ENCODE assay signal across 32 mouse cellular contexts in genomic region chr17:81391478-81391877, GRCm38 (mm10). TPM values are rescaled to one million over a fixed set of nuclear protein-coding genes. Genes with fewer than 3 reads are reported as not detected.
A peak's percentile ranks its signal among the peaks of the same experiment; 100 is the strongest.
DNase-seq lines count a peak whose midpoint lies in the region; ATAC-seq lines count a peak whose summit lies in the region.
"Had no signal": no experiment of that assay in that cellular context is flagged by ENCODE, and none has a peak within 500 bp of the region (broad histone marks: within the 10 kb centered on the region; RNA-seq: fewer than 3 reads in every experiment).

No protein-coding gene starts in this region.

- peaks cover 10% of the 10 kb centered on the region for H3K36me3 ChIP-seq in kidney, embryonic 15.5 days
- H3K36me3 ChIP-seq in kidney, embryonic 14.5 days (ENCODE audit: control insufficient read depth, insufficient read depth, low read length), result no peaks in the 10 kb centered on the region
- H3K36me3 ChIP-seq: embryonic facial prominence, embryonic 10.5 days; forebrain, embryonic 12.5 days had no signal

- no peak overlapping the region for H3K9ac ChIP-seq in kidney, embryonic 15.5 days
- H3K9ac ChIP-seq in kidney, embryonic 14.5 days (ENCODE audit: low read depth, low read length), result no peak overlapping the region
- H3K9ac ChIP-seq: embryonic facial prominence, embryonic 13.5 days; forebrain, embryonic 12.5 days; forebrain, embryonic 15.5 days; hindbrain, embryonic 14.5 days had no signal

- H3K27ac ChIP-seq in kidney, embryonic 15.5 days, result no peak overlapping the region
- H3K27ac ChIP-seq in kidney, embryonic 14.5 days (ENCODE audit: low read depth, low read length), result no peak overlapping the region
- H3K27ac ChIP-seq: embryonic facial prominence, embryonic 10.5 days; embryonic facial prominence, embryonic 13.5 days; forebrain, embryonic 12.5 days; forebrain, embryonic 15.5 days; heart, adult 2 months; heart, embryonic 10.5 days; hindbrain, embryonic 14.5 days; hindbrain, postnatal 0 days had no signal

- H3K4me1 ChIP-seq in kidney, embryonic 15.5 days, result peaks cover 25% of the 10 kb centered on the region
- H3K4me1 ChIP-seq in kidney, embryonic 14.5 days (ENCODE audit: control insufficient read depth, insufficient read depth, low read length), result no peaks in the 10 kb centered on the region; the same call in 1 of the 2 replicates
- H3K4me1 ChIP-seq: embryonic facial prominence, embryonic 13.5 days; forebrain, embryonic 12.5 days; forebrain, embryonic 15.5 days; heart, embryonic 10.5 days had no signal

- H3K9me3 ChIP-seq in kidney, embryonic 15.5 days (replicated peaks), result no peaks in the 10 kb centered on the region
- H3K9me3 ChIP-seq in kidney, embryonic 14.5 days (ENCODE audit: control insufficient read depth, low read length), result no peaks in the 10 kb centered on the region
- H3K9me3 ChIP-seq: embryonic facial prominence, embryonic 10.5 days; embryonic facial prominence, embryonic 13.5 days; forebrain, embryonic 12.5 days; forebrain, embryonic 15.5 days; heart, embryonic 10.5 days had no signal

- DNase-seq in kidney, postnatal 25 days, result no peak
- DNase-seq in kidney, postnatal 4 days, result peak; percentile 21 to 42
- peak; percentile 30 for DNase-seq in mesoderm, embryonic 11.5 days (ENCODE audit: low read depth, low spot score)
- DNase-seq in ovary, postnatal 10 days (ENCODE audit: low spot score), result no peak
- DNase-seq: adrenal gland, adult 2 months; adrenal gland, postnatal 14 days; embryo, embryonic 11 days; gastrocnemius, postnatal 25 days; heart, adult 2 months; heart, postnatal 10 days; heart, postnatal 4 days had no signal

- WGBS in kidney, embryonic 15.5 days, result 48% methylated on average over 7 of the region's 7 CpGs
- WGBS in kidney, embryonic 14.5 days, result 45% methylated on average over 7 of the region's 7 CpGs

- H3K27me3 ChIP-seq in kidney, embryonic 15.5 days, result no peaks in the 10 kb centered on the region
- H3K27me3 ChIP-seq in kidney, embryonic 14.5 days (ENCODE audit: control insufficient read depth, insufficient read depth, low read length), result no peaks in the 10 kb centered on the region
- H3K27me3 ChIP-seq: embryonic facial prominence, embryonic 13.5 days; forebrain, embryonic 12.5 days; forebrain, embryonic 15.5 days had no signal

- no peak overlapping the region for H3K4me2 ChIP-seq in kidney, embryonic 15.5 days
- H3K4me2 ChIP-seq in kidney, embryonic 14.5 days (replicated peaks; ENCODE audit: low read depth, low read length), result no peak overlapping the region
- H3K4me2 ChIP-seq: embryonic facial prominence, embryonic 13.5 days; forebrain, embryonic 12.5 days; forebrain, embryonic 15.5 days; hindbrain, embryonic 14.5 days had no signal

- ATAC-seq in kidney, embryonic 15.5 days (replicated peaks; ENCODE audit: low FRiP score), result 0 out of 2 replicates have a peak, but pooled peaks have one; percentile 42
- ATAC-seq in kidney, embryonic 14.5 days (ENCODE audit: low FRiP score, low TSS enrichment), result no peak; the same call in 1 of the 2 replicates
- ATAC-seq in common myeloid progenitor, adult 5-6 weeks (replicated peaks; ENCODE audit: low read depth, poor library complexity, severe bottlenecking), result 0 out of 2 replicates have a peak, but pooled peaks have one; percentile 18
- ATAC-seq: CD4-positive, CD25-positive, alpha-beta regulatory T cell, adult 4 months had no signal

- no peak overlapping the region for H3K4me3 ChIP-seq in kidney, embryonic 15.5 days (replicated peaks)
- H3K4me3 ChIP-seq in kidney, embryonic 14.5 days (ENCODE audit: low read length), result no peak overlapping the region
- H3K4me3 ChIP-seq: embryonic facial prominence, embryonic 10.5 days; embryonic facial prominence, embryonic 13.5 days; erythroblast, embryonic 14.5 days; forebrain, embryonic 12.5 days; forebrain, embryonic 15.5 days; heart, adult 2 months; heart, embryonic 10.5 days had no signal

RNA-seq across cellular contexts. Expression of gene Gm11096, which starts 50.1 kb away (rescaled TPM):
- not detected in 2 replicates for polyA plus RNA-seq in kidney, embryonic 15.5 days (2015; fragmentation: Nextera tagmentation; extraction: Ambion mirVana)
- not detected in 2 replicates for polyA plus RNA-seq in kidney, embryonic 14.5 days (2014; fragmentation: Nextera tagmentation; extraction: Ambion mirVana)
- not detected in 2 replicates for total RNA-seq in common myeloid progenitor, adult 5-6 weeks (2017)
- total RNA-seq: adrenal gland, adult 2 months; adrenal gland, postnatal 14 days; adrenal gland, postnatal 4 days; gastrocnemius, adult 8-10 months; gastrocnemius, postnatal 25 days; heart, adult 2 months; heart, postnatal 10 days; heart, postnatal 4 days; hindbrain, postnatal 0 days; MEL had no signal
- polyA plus RNA-seq: adrenal gland, adult 2 months; C2C12; CD4-positive, CD25-positive, alpha-beta regulatory T cell, adult 4 months; cerebellum, adult 2 months; cortical plate, adult 2 months; embryonic facial prominence, embryonic 10.5 days; embryonic facial prominence, embryonic 13.5 days; erythroblast, embryonic 14.5 days; forebrain, embryonic 12.5 days; forebrain, embryonic 15.5 days; gonadal fat pad, adult 2 months; heart, adult 2 months; heart, embryonic 10.5 days; heart, embryonic 14.5 days; hindbrain, embryonic 11.5 days; hindbrain, embryonic 14.5 days; hindbrain, postnatal 0 days had no signal

Comparison
In these comparisons a context has a peak if more than half of its experiments do, and no peak if none do; other contexts are left out.
1. DNase-seq: peak in kidney, postnatal 4 days (2 of 2) and mesoderm, embryonic 11.5 days (single experiment); none in kidney, postnatal 25 days (0 of 2) and ovary, postnatal 10 days (single experiment).